Mouse (Mus musculus) brain, embryonic 14.5 days (tissue): ENCODE results near the gene Masp1.

Experiments
- CTCF ChIP-seq: fragments of 200-500 bp; IDR thresholded peaks from 2 replicates; pipeline ENCODE4 v1.5.1; 2012; ENCODE audit warnings: inconsistent platforms, mild to moderate bottlenecking, moderate library complexity, borderline replicate concordance; ENCODE audit not compliant: insufficient read depth, insufficient read length; ENCODE audit errors: extremely low read depth
- POLR2A ChIP-seq: fragments of 200-500 bp; IDR thresholded peaks from 2 replicates; pipeline ENCODE4 v1.6.1; 2012; ENCODE audit warnings: mild to moderate bottlenecking, inconsistent platforms, borderline replicate concordance; ENCODE audit not compliant: poor library complexity, insufficient read depth, insufficient read length, severe bottlenecking; ENCODE audit errors: extremely low read depth

GRCm38 (mm10) chr16:23482846-23483245, 37.8 kb downstream of the Masp1 start:
- TF ChIP-seq CTCF (no peak), POLR2A (no peak)
